Mouse (Mus musculus) hindbrain, postnatal 0 days (tissue): ENCODE measurements at regions not wholly inside any gene's neighbourhood (a gene's known extent, or its start where the extent isn't known, plus 50 kb on each side); places are given as distances from the start of the nearest gene placed in this dataset.

Experiments
- ATAC-seq: fragments of 200-750 bp; cut with Nextera tagmentation; 2 replicates; pipeline ENCODE4 v1.8.0; 2017; ENCODE audit warnings: mild to moderate bottlenecking, moderate TSS enrichment, moderate library complexity
- DNase-seq: peaks from one replicate; pipeline ENCODE4 v3.0.0-alpha.2; 2015; ENCODE audit warnings: low spot score
- H3K27ac ChIP-seq: fragments of 300-500 bp; sonication (generic); 2 replicates; pipeline ENCODE4 v1.5.1; 2014; ENCODE audit warnings: mild to moderate bottlenecking
- H3K27me3 ChIP-seq: fragments of 300-500 bp; sonication (generic); 2 replicates; pipeline ENCODE4 v1.6.1; 2014; ENCODE audit warnings: low read length, mixed read lengths; ENCODE audit not compliant: insufficient read depth
- H3K36me3 ChIP-seq: fragments of 300-500 bp; sonication (generic); 2 replicates; pipeline ENCODE4 v1.6.1; 2014; ENCODE audit warnings: low read length, mixed read lengths; ENCODE audit not compliant: insufficient read depth
- H3K4me1 ChIP-seq: fragments of 300-500 bp; sonication (generic); 2 replicates; pipeline ENCODE4 v1.6.1; 2014; ENCODE audit warnings: antibody characterized with exemption, low read length, mixed read lengths; ENCODE audit not compliant: insufficient read depth
- H3K4me2 ChIP-seq: fragments of 300-500 bp; sonication (generic); 2 replicates; pipeline ENCODE4 v1.6.1; 2014; ENCODE audit warnings: low read depth, mild to moderate bottlenecking, low read length, moderate library complexity, mixed read lengths
- H3K4me3 ChIP-seq: fragments of 300-500 bp; sonication (generic); 2 replicates; pipeline ENCODE4 v1.5.1; 2014; ENCODE audit warnings: low read length
- H3K9ac ChIP-seq: fragments of 300-500 bp; sonication (generic); replicated peaks from 2 replicates; pipeline ENCODE4 v1.6.1; 2014; ENCODE audit warnings: mild to moderate bottlenecking, low read length, moderate library complexity, mixed read lengths
- H3K9me3 ChIP-seq: fragments of 300-500 bp; sonication (generic); 2 replicates; pipeline ENCODE4 v1.6.1; 2016; ENCODE audit warnings: low read length, mixed read lengths
- CTCF ChIP-seq: IDR thresholded peaks from 2 replicates; pipeline ENCODE4 v1.5.1; 2016; ENCODE audit warnings: antibody characterized with exemption, control low read depth, low read depth
- WGBS: fragments of 180-500 bp; shearing (Covaris S2); extraction: QIAGEN DNeasy Blood & Tissue Kit; methylation state at CpG from one replicate; pipeline ENCODE4 v1.1.7; 2014; 5-methylcytosine and 5-hydroxymethylcytosine counted together

DNA sequence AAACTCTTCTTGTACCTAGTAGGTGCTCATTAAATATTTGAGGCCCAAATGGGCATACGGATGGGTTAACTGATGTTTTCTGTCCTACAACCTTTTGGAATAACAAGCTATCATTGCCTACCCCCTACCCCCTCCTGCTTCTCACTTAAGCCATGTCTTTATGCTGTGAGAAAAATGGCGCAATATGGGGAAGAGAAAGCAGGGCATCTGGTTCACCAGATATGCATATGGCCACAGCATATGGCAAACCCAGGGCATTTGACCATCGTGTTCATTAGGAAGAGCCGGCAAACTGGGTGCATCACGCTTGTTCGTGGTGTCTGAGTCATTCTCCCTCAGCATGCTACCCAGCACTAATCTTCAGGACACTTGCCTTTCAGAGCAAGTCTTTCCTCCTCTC lies 616.1 kb downstream of the Bcl11a start:
- no peak overlapping the region for H3K9ac ChIP-seq
- DNase-seq: no peak
- H3K4me1 ChIP-seq: no peaks in the 10 kb centered on the region
- H3K27me3 ChIP-seq: no peaks in the 10 kb centered on the region
- no peaks in the 10 kb centered on the region for H3K9me3 ChIP-seq
- TF ChIP-seq CTCF: no peak
- no peak overlapping the region for H3K4me2 ChIP-seq
- no peak overlapping the region for H3K27ac ChIP-seq
- H3K4me3 ChIP-seq: no peak overlapping the region
- no peaks in the 10 kb centered on the region for H3K36me3 ChIP-seq
- 83% methylated on average over 6 of the region's 6 CpGs for WGBS
- no peak for ATAC-seq

DNA sequence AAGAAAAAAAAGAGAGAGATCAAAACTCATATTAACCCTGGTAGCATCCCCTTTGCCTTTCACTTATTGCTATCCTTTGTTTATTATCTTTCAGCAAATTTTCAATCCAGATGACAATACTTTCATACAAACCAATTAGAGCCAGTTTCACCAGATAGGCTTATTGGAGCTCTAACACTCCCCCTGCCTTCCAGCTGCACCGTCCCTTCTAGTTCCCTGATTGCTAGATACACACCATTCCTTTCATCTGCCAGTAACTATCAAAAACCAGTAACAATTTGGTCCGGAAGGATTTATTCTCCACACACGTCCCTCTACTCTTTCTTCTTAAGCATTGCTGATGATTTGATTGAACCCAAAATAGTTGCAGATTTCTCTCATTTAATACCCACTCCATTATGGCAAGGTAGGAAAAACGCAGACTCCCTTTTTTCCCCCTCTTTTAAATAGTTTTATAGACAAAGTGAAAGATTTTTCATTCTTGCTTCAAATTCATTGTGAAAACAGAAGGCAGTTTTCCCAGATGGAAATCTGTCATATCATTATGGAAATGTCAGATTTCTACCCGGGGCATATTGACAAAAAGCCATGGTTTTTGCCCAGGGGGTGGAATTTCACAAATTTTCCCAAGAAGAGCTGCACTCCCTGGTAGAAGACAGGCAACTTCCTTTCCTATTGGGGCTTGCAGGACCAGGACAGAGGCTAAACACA lies 617.3 kb downstream of the Bcl11a start:
- 54% methylated on average over 5 of the region's 5 CpGs for WGBS
- peak; percentile 6; the same call in 1 of the 2 replicates for TF ChIP-seq CTCF
- Histone ChIP-seq H3K36me3 (no peaks in the 10 kb centered on the region), H3K9ac (no peak overlapping the region), H3K27me3 (no peaks in the 10 kb centered on the region), H3K4me1 (no peaks in the 10 kb centered on the region), H3K27ac (no peak overlapping the region), H3K4me3 (no peak overlapping the region), H3K9me3 (no peaks in the 10 kb centered on the region), H3K4me2 (no peak overlapping the region)
- DNase-seq (no peak), ATAC-seq (no peak)

DNA sequence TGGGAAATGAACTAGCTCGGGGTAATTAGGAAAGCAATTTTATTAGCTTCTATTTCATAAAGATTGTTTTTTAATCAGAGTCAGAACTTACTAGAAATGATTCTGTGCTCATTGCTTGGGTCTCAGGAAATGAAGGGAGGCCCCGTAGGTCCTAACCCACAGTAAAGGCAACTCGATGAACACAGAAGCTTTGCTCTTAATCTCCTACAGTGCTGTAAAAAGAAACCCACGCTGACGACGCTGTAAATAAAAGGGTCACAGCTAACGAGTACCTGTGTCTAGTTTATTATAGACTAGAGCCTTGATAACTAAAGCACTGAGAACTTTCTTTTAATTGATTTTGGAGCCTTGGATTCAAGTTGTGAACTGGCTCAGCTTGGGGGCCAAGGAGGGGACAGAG lies 618.7 kb downstream of the Bcl11a start:
- no peak for TF ChIP-seq CTCF
- ATAC-seq: no peak

DNA sequence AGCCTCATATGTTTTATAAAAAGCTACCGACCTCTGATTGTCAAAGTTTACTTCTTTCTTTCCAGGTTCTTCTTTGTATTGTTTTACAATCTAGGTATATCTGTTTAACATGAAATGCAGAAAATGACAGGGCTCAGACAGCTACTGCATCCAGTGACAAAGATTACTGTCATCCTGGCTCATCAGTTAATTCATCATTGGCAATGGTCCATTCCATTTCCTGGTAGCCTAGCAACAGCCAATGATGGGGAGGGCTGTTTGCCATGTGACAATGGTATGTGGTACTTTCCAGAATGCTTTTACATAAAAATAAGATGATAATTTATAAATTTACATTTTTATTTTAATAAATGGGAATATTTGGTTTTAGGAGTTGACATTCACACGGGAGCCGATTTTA lies 630.9 kb downstream of the Bcl11a start:
- Histone ChIP-seq H3K9ac (no peak overlapping the region), H3K27me3 (no peaks in the 10 kb centered on the region), H3K9me3 (no peaks in the 10 kb centered on the region), H3K4me1 (no peaks in the 10 kb centered on the region), H3K4me2 (no peak overlapping the region), H3K36me3 (no peaks in the 10 kb centered on the region), H3K4me3 (no peak overlapping the region), H3K27ac (no peak overlapping the region)
- peak; percentile 61 for DNase-seq
- no peak for TF ChIP-seq CTCF
- WGBS: 54% methylated on average over 3 of the region's 3 CpGs
- peak; percentile 64; the same call in 1 of the 2 replicates for ATAC-seq

More for the DNA sequence above, 618.7 kb downstream of the Bcl11a start:
- Histone ChIP-seq H3K4me1 (no peaks in the 10 kb centered on the region), H3K27me3 (no peaks in the 10 kb centered on the region), H3K9ac (no peak overlapping the region), H3K4me2 (no peak overlapping the region), H3K4me3 (no peak overlapping the region), H3K27ac (no peak overlapping the region), H3K9me3 (no peaks in the 10 kb centered on the region), H3K36me3 (no peaks in the 10 kb centered on the region)
- no peak for DNase-seq
- WGBS: 55% methylated on average over 7 of the region's 7 CpGs

- peak; percentile 53 for DNase-seq
- 0 out of 2 replicates have a peak, but pooled peaks have one; percentile 29 for ATAC-seq
- Histone ChIP-seq H3K9me3 (no peaks in the 10 kb centered on the region), H3K27me3 (no peaks in the 10 kb centered on the region), H3K36me3 (no peaks in the 10 kb centered on the region), H3K4me2 (peak overlapping the region; percentile 37), H3K4me3 (no peak overlapping the region), H3K27ac (no peak overlapping the region), H3K9ac (no peak overlapping the region), H3K4me1 (no peaks in the 10 kb centered on the region)
- 37% methylated on average over 12 of the region's 12 CpGs for WGBS
- no peak for TF ChIP-seq CTCF
These were observed 638.9 kb downstream of the Bcl11a start for GRCm38 (mm10) chr11:24716539-24717287.

DNA sequence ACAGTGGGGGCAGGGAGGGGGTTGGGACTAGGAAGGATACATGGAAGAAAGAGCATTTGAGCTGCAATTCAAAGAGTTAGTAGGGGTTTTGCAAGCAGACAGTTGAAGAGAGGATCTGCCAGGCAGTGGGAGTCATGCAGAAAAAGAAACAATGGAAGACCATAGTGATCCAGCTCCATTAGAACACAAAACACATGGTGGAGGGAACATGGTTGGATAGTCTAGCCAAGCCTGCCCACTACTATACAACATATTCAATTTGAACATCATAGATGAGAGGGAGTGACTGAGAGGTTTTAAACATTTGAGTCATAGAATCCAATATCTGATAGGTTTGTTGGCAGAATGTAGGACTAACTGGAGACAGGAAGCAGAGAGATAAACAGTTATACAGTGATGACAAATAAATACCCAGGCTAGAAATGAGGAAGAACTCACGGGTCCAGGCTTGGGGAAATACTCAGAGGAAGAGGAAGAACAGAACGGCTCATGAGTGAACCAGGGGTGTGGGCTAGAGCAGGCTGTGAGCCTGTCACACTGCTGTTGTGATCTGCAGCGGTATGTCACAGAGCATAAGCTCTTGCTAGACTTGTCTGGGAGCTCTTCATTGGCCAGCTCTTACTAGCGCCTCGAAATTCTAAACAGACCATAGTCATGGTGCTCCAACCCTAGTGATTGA lies 646.5 kb downstream of the Bcl11a start:
- Histone ChIP-seq H3K4me2 (no peak overlapping the region), H3K9ac (no peak overlapping the region), H3K4me3 (no peak overlapping the region), H3K27ac (no peak overlapping the region), H3K27me3 (no peaks in the 10 kb centered on the region), H3K36me3 (no peaks in the 10 kb centered on the region), H3K9me3 (no peaks in the 10 kb centered on the region), H3K4me1 (no peaks in the 10 kb centered on the region)
- no peak for DNase-seq
- no peak for ATAC-seq
- no peak for TF ChIP-seq CTCF
- WGBS: 82% methylated on average over 5 of the region's 5 CpGs

DNA sequence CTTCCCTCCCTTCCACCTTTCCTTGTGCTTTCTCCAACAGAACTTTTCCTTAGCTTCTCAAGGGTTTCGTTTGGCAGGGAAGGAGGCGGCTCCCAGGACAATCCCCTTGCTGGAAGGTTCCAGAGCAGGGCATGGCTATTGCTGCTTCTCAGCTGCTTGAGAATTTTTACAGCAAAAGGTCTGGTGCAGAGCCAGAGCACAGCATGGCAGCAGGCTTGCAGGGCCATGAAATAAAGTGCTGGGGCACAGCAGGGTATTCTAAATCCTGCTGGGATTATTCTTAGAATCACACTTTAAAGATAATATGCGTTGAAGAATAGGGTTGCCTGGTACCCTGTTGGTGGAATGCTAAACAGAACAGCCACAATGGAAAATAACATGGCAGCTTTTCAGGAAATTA lies 648.5 kb downstream of the Bcl11a start:
- DNase-seq: no peak
- Histone ChIP-seq H3K9ac (no peak overlapping the region), H3K4me2 (no peak overlapping the region), H3K4me3 (no peak overlapping the region), H3K9me3 (no peaks in the 10 kb centered on the region), H3K27ac (no peak overlapping the region), H3K4me1 (no peaks in the 10 kb centered on the region), H3K27me3 (no peaks in the 10 kb centered on the region), H3K36me3 (no peaks in the 10 kb centered on the region)
- WGBS: 22% methylated on average over 3 of the region's 3 CpGs
- no peak for ATAC-seq
- no peak for TF ChIP-seq CTCF
